Mouse (Mus musculus) embryonic facial prominence, embryonic 15.5 days (tissue): ENCODE measurements around the gene Gm20388. TPM values are rescaled to one million over a fixed set of nuclear protein-coding genes. Genes with fewer than 3 reads are reported as not detected.

Experiments
- ATAC-seq: fragments of 200-750 bp; cut with Nextera tagmentation; 2 replicates; pipeline ENCODE4 v1.8.0; 2017; ENCODE audit warnings: low read depth, moderate TSS enrichment; ENCODE audit not compliant: insufficient number of reproducible peaks, low FRiP score, low TSS enrichment
- H3K27ac ChIP-seq: fragments of 300-500 bp; sonication (generic); replicated peaks from 2 replicates; pipeline ENCODE4 v1.5.1; 2015; ENCODE audit warnings: mild to moderate bottlenecking, inconsistent platforms
- H3K27me3 ChIP-seq: fragments of 300-500 bp; sonication (generic); 2 replicates; pipeline ENCODE4 v1.6.1; 2015; ENCODE audit warnings: inconsistent platforms
- H3K36me3 ChIP-seq: fragments of 300-500 bp; sonication (generic); 2 replicates; pipeline ENCODE4 v1.6.1; 2015; ENCODE audit warnings: mild to moderate bottlenecking, inconsistent platforms
- H3K4me1 ChIP-seq: fragments of 300-500 bp; sonication (generic); 2 replicates; pipeline ENCODE4 v1.6.1; 2015; ENCODE audit warnings: inconsistent platforms
- H3K4me2 ChIP-seq: fragments of 300-500 bp; sonication (generic); replicated peaks from 2 replicates; pipeline ENCODE4 v1.6.1; 2015; ENCODE audit warnings: mild to moderate bottlenecking, inconsistent platforms
- H3K4me3 ChIP-seq: fragments of 300-500 bp; sonication (generic); replicated peaks from 2 replicates; pipeline ENCODE4 v1.5.1; 2015; ENCODE audit warnings: mild to moderate bottlenecking, inconsistent platforms
- H3K9ac ChIP-seq: fragments of 300-500 bp; sonication (generic); 2 replicates; pipeline ENCODE4 v1.6.1; 2015; ENCODE audit warnings: inconsistent platforms
- H3K9me3 ChIP-seq: fragments of 300-500 bp; sonication (generic); replicated peaks from 2 replicates; pipeline ENCODE4 v1.6.1; 2016; ENCODE audit warnings: inconsistent platforms
- WGBS: fragments of 180-500 bp; shearing (Covaris S2); methylation state at CpG from one replicate; pipeline ENCODE4 v1.1.7; 2015; 5-methylcytosine and 5-hydroxymethylcytosine counted together
- polyA plus RNA-seq: library from polyadenylated mRNA; unstranded; fragments of >200 nt; fragmentation: Nextera tagmentation; extraction: Ambion mirVana; gene quantifications from 2 replicates; pipeline ENCODE4 v1.2.1, GENCODE M21; 2015

The Gm20388 gene
- polyA plus RNA-seq, 1 experiment from 2014 or later: 8.0 TPM

DNA sequence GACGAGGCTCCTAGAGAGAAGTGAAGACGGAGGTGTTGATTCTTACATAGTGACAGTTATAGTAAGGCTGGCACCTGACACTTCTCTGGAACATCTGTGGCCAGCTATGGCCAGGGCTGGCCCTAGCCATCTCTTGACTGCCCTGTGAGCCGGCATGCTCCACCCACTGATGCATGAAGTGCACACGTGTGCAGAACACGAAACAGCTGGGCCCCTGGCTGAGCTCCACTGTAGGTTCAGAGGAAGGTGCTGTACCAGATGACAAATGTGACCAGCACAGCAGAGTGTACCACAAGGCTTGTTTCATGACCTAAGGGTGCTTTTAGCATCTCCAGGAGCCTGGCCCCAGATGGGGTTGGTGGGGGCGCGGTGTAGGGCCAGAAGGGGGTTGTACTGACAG lies 83.5 kb downstream of the Gm20388 start:
- Histone ChIP-seq H3K4me1 (peaks cover 33% of the 10 kb centered on the region), H3K27ac (no peak overlapping the region), H3K9me3 (no peaks in the 10 kb centered on the region), H3K36me3 (no peaks in the 10 kb centered on the region), H3K27me3 (peaks cover 27% of the 10 kb centered on the region), H3K4me3 (no peak overlapping the region), H3K9ac (no peak overlapping the region), H3K4me2 (0 out of 2 replicates have a peak overlapping the region, but pooled peaks have one; percentile 0)
- no peak for ATAC-seq
- 54% methylated on average over 7 of the region's 7 CpGs for WGBS

GRCm38 (mm10) chr8:119994556-119994955 lies 83.9 kb downstream of the Gm20388 start:
- H3K9ac ChIP-seq: no peak overlapping the region
- ATAC-seq: no peak
- no peaks in the 10 kb centered on the region for H3K9me3 ChIP-seq
- H3K27ac ChIP-seq: no peak overlapping the region
- H3K36me3 ChIP-seq: no peaks in the 10 kb centered on the region
- H3K27me3 ChIP-seq: peaks cover 27% of the 10 kb centered on the region
- H3K4me1 ChIP-seq: peaks cover 33% of the 10 kb centered on the region
- 18% methylated on average over 6 of the region's 6 CpGs for WGBS
- no peak overlapping the region for H3K4me3 ChIP-seq
- H3K4me2 ChIP-seq: 0 out of 2 replicates have a peak overlapping the region, but pooled peaks have one; percentile 0

DNA sequence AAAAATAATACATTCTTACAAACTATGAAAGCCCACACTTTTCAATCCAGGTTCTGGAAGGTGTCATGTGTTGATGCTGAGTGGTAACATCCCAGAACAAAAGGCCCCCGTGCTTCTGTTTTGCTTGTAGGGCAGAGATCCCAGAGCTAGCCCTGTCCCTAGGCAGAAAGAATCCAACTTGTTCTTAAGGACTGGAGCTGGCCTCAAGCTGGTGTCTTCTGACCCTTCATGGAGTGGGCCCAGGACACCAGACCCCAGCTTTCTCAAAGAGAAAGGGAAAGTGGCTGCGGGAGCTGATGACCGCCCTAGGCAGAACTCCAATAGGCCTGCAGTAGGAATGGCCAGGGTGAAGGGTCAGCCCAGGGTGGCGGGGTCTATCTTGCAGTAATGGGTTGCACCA lies 86.6 kb downstream of the Gm20388 start:
- H3K27ac ChIP-seq: no peak overlapping the region
- no peak overlapping the region for H3K4me2 ChIP-seq
- no peak overlapping the region for H3K4me3 ChIP-seq
- WGBS: 73% methylated on average over 4 of the region's 4 CpGs
- H3K27me3 ChIP-seq: peaks cover 14% of the 10 kb centered on the region
- H3K9ac ChIP-seq: no peak overlapping the region
- H3K4me1 ChIP-seq: peaks cover 36% of the 10 kb centered on the region
- H3K36me3 ChIP-seq: no peaks in the 10 kb centered on the region
- no peak for ATAC-seq
- no peaks in the 10 kb centered on the region for H3K9me3 ChIP-seq

DNA sequence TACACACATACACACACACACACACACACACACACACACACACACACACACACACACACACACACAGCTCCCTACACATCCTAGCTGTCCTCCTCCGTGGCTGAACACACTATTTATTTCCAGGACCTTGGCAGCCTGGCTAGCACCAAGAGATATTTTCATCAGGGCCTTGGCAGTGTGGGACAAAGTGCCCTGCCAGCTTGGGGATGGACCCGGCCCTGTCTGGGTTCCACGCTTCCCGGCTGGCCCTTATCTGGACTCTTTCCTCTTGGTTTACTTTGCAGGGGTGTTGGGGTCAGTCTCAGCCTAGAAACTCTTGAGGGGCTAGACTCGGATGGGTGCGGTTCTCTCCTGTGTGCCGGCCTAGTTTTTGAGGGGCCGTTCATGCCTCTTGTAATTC lies 89.8 kb downstream of the Gm20388 start:
- H3K4me3 ChIP-seq: no peak overlapping the region
- no peak for ATAC-seq
- H3K4me2 ChIP-seq: no peak overlapping the region
- H3K4me1 ChIP-seq: peaks cover 19% of the 10 kb centered on the region
- no peaks in the 10 kb centered on the region for H3K36me3 ChIP-seq
- no peak overlapping the region for H3K27ac ChIP-seq
- no peaks in the 10 kb centered on the region for H3K9me3 ChIP-seq
- H3K9ac ChIP-seq: no peak overlapping the region
- no peaks in the 10 kb centered on the region for H3K27me3 ChIP-seq
- WGBS: 49% methylated on average over 8 of the region's 8 CpGs

DNA sequence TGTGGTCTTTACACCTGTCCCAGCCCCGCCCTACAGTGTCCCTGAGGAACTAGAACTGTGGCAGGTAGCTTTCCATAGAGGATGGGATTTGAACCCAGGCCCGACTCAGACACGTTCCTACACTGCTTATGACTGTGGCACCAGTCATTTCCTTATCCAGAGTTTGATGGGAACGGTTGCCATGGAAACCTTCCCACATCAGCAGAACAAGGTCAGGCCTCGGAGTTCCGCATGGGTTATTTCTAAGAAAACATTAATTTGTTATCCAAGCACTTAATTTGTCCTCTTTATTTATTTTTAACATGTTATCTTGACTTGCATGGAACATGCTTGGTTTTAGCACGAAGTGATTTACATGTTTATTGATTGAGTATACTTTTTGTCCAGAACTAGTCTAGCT lies 91.1 kb downstream of the Gm20388 start:
- 76% methylated on average over 7 of the region's 7 CpGs for WGBS
- Histone ChIP-seq H3K4me3 (no peak overlapping the region), H3K9ac (no peak overlapping the region), H3K27me3 (no peaks in the 10 kb centered on the region), H3K4me2 (no peak overlapping the region), H3K36me3 (no peaks in the 10 kb centered on the region), H3K9me3 (no peaks in the 10 kb centered on the region), H3K4me1 (peaks cover 19% of the 10 kb centered on the region), H3K27ac (no peak overlapping the region)
- no peak for ATAC-seq

DNA sequence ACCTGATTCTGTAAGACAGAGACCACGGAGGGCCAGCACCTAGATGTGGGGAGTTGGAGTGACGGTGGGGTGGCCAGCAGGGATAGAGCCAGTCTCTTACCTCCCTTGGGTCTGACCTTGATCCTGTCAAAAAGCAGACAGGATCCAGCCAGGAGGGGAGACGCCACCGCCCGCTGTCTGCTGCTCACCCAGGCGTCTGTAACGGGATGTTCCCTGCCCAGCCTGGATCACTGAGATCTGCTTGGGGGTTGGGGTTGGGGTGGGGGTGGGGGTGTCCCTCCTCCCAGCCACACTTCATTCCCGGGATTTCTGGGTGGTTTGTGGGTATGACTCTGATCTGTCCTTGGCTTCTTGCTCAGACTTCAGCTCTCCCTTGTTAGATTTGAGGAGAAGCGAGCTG lies 91.7 kb downstream of the Gm20388 start:
- no peaks in the 10 kb centered on the region for H3K9me3 ChIP-seq
- no peak overlapping the region for H3K4me3 ChIP-seq
- H3K27me3 ChIP-seq: no peaks in the 10 kb centered on the region
- no peak overlapping the region for H3K9ac ChIP-seq
- no peak overlapping the region for H3K4me2 ChIP-seq
- no peaks in the 10 kb centered on the region for H3K36me3 ChIP-seq
- peaks cover 19% of the 10 kb centered on the region for H3K4me1 ChIP-seq
- H3K27ac ChIP-seq: no peak overlapping the region
- ATAC-seq: no peak
- WGBS: 36% methylated on average over 9 of the region's 9 CpGs

DNA sequence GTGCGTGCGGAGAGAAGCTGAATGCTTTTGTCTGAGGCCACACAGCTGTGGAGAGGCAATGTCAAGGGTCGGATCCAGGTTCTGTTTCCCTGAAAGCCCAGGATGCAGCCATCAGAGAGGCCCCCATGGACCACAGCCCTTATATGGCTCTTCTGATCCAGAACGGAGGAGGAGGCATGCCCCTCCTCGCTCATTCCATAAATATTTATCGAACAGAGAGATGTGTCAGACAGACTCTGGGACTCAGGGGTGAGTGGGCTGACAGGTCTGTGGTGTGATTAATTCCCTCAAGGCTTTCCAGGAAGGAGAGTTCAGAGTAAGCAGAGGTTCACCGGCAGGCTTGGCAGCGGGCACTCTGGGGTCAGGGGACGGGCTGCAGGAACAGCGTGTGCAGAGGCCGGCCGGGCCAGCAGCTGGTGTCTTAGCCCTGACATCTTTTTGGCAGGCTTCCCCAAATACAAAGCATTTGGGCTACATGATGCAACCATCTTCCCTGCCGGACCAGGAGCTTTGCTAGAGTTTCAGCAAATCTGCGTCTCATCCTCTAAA lies 93.6 kb downstream of the Gm20388 start:
- H3K4me1 ChIP-seq: peaks cover 19% of the 10 kb centered on the region
- H3K4me2 ChIP-seq: no peak overlapping the region
- no peak overlapping the region for H3K9ac ChIP-seq
- no peaks in the 10 kb centered on the region for H3K9me3 ChIP-seq
- peak; percentile 53 for ATAC-seq
- H3K4me3 ChIP-seq: no peak overlapping the region
- no peaks in the 10 kb centered on the region; the same call in 1 of the 2 replicates for H3K27me3 ChIP-seq
- H3K36me3 ChIP-seq: no peaks in the 10 kb centered on the region
- WGBS: 26% methylated on average over 14 of the region's 14 CpGs
- no peak overlapping the region for H3K27ac ChIP-seq

DNA sequence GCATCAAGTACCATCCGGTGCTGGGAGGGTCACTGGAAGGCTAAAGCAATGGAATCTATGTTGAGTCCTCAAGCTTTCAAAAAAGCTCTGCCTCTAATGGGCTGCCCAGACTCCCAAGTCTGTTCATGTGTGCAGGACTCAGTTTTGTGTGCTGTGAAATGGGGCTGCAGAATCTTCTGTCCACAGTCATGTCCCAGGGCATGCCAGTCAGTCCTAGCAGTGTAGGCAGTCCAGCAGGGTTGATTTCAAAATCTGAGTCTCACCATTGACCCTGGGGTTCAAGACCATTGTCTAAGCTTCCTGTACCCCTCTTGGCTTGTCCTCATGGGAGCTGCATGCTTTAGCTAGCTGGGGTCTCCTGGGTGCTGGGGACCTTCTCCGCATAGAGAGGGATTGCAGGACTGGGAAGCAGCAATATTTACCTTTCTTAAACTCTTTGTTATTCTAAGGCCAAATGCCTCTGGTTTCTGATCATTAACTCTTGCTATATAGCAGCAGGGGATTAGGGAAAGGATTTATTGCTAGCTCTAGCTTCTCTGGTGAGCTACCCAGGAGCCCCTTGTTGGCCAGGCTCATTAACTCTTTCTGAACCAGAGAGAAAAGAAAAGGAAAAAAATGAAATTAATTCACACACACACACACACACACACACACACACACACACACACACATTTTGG lies 94.2 kb downstream of the Gm20388 start:
- no peak for ATAC-seq
- Histone ChIP-seq H3K4me1 (peaks cover 19% of the 10 kb centered on the region), H3K9ac (no peak overlapping the region)

DNA sequence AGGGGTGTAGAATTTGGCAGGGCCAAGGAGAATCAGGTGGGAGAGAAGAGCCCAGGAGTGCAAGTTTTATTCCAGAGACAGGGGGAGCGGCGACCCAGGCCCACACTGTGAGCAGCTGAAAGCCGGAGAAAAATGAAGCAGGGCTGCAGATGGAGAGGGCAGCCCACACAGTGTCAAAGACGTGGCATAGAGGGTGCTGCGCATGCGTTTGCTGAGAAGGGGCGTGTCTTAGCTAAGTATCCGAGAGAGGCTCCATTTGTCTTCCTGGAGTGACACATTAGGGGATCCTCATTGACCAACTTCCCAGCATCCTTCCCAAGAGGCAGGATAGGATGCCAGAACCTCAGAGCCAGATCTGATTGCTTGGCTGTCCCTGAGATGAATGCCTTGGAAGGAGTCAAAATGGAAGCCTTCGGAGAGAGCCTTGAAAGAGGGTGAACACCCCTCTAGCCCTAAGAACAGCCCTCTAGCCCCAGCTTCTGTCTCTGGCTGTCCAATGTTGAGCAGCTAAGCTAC lies 96.1 kb downstream of the Gm20388 start:
- Histone ChIP-seq H3K4me3 (no peak overlapping the region), H3K9me3 (no peaks in the 10 kb centered on the region), H3K9ac (no peak overlapping the region), H3K27me3 (no peaks in the 10 kb centered on the region; the same call in 1 of the 2 replicates), H3K4me2 (no peak overlapping the region), H3K27ac (no peak overlapping the region), H3K4me1 (peaks cover 10% of the 10 kb centered on the region), H3K36me3 (no peaks in the 10 kb centered on the region)
- no peak for ATAC-seq
- 35% methylated on average over 9 of the region's 9 CpGs for WGBS

More for the DNA sequence above, 94.2 kb downstream of the Gm20388 start:
- 60% methylated on average over 2 of the region's 2 CpGs for WGBS
- H3K4me2 ChIP-seq: no peak overlapping the region
- no peaks in the 10 kb centered on the region for H3K9me3 ChIP-seq
- H3K4me3 ChIP-seq: no peak overlapping the region
- no peak overlapping the region for H3K27ac ChIP-seq
- no peaks in the 10 kb centered on the region; the same call in 1 of the 2 replicates for H3K27me3 ChIP-seq
- H3K36me3 ChIP-seq: no peaks in the 10 kb centered on the region

DNA sequence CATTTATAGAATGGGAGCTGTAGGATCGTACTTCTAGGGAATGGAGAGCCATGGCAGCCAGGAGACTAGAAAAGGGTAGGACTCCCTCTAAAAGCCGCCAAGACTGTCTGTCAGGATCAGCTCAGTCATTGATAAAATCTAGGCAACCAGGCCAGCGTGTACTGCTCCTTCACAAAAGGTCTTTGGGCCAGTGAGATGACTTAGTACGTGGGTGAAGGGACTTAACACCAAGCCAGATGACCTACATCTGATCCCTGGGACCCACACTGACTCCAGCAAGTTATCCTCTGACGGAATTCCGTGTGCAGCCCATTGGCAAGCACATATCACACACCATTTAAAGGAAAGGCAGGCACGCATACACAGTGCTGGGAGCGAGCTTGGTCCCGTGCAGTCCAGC lies 96.5 kb downstream of the Gm20388 start:
- Histone ChIP-seq H3K27ac (no peak overlapping the region), H3K4me1 (peaks cover 10% of the 10 kb centered on the region), H3K36me3 (no peaks in the 10 kb centered on the region), H3K4me2 (no peak overlapping the region), H3K9ac (no peak overlapping the region), H3K4me3 (no peak overlapping the region), H3K27me3 (no peaks in the 10 kb centered on the region; the same call in 1 of the 2 replicates), H3K9me3 (no peaks in the 10 kb centered on the region)
- no peak for ATAC-seq
- 78% methylated on average over 9 of the region's 9 CpGs for WGBS

DNA sequence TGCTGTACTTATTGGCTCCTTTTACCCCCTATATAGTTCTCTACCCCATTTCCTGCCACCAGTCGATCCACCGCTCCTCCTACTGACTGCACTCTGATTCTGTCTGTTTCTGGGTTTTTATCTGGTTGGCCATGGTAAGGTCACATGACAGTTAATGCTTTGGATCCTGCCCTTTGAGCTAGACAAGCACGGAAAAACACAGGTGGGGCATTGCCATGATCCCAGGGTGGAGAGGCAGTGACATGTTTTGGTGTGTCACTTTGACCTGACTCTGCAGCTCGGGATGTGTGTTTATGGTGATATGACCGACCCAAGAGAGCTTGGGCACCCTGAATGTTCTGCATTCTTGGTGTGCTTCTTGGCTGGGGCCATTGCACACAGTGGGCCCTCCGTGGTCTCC lies 98.6 kb downstream of the Gm20388 start:
- H3K27ac ChIP-seq: no peak overlapping the region
- peaks cover 17% of the 10 kb centered on the region for H3K4me1 ChIP-seq
- H3K9ac ChIP-seq: no peak overlapping the region
- WGBS: 69% methylated on average over 6 of the region's 6 CpGs
- ATAC-seq: no peak
- H3K9me3 ChIP-seq: no peaks in the 10 kb centered on the region
- H3K27me3 ChIP-seq: no peaks in the 10 kb centered on the region; the same call in 1 of the 2 replicates
- H3K4me2 ChIP-seq: no peak overlapping the region
- H3K4me3 ChIP-seq: no peak overlapping the region
- H3K36me3 ChIP-seq: no peaks in the 10 kb centered on the region
